Mouse (Mus musculus): ENCODE results near the gene Cacna1i. TPM values are rescaled to one million over a fixed set of nuclear protein-coding genes. Genes with fewer than 3 reads are reported as not detected.

The Cacna1i gene
- not detected in 2 replicates for polyA plus RNA-seq (2015; fragmentation: Nextera tagmentation; extraction: Ambion mirVana)

DNA sequence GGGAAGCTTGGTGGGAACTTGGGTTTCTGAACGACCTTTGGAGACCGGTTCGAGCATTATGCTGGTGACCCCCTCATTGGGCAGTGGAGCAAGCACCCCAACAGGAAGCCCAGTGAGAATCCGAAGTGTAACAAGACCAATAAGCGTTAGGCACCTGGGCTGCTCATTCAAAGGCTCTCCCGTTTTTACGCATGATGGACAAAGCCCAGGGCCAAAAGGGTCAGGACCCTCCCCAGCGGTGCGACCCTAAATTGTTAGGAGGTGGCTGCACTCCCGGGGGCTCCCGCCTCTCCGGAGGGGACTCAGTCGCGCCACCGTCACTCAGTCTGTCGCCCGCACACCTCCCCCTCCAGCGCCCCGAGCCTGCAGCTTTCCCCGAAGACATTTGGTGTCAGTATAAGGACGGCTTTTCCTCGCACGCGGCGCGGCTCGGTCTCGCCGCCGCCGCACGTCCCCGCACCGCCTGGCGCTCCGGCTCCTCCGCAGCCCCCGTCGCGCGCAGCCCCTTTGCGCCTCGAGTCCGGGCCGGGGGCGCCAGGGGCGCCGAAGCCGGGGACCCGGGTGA, at the start of gene Cacna1i:
TSS of gene Cacna1i (plus strand) at position 388 of the 565 bp plus-strand sequence.
- peak within 1 kb of the TSS; percentile 91 for H3K4me2 ChIP-seq (ENCODE audit: low read depth, low read length)
- H3K9me3 ChIP-seq (replicated peaks; ENCODE audit: control insufficient read depth, low read length), result no peaks in the 10 kb centered on the region
- peak within 1 kb of the TSS; percentile 35; the same call in 1 of the 2 replicates for H3K9ac ChIP-seq (ENCODE audit: low read length)
- H3K27ac ChIP-seq (ENCODE audit: low read length), result no peak within 1 kb of the TSS
- no peaks in the 10 kb centered on the region for H3K36me3 ChIP-seq (ENCODE audit: control insufficient read depth, insufficient read depth, low read length)
- peaks cover 51% of the 10 kb centered on the region for H3K27me3 ChIP-seq (ENCODE audit: control insufficient read depth, insufficient read depth, low read length)
- ATAC-seq (ENCODE audit: insufficient read depth, low FRiP score), result no peak
- peak within 1 kb of the TSS; percentile 49 for H3K4me3 ChIP-seq (replicated peaks; ENCODE audit: low read length)
- WGBS, result 1% methylated on average over 50 of the region's 50 CpGs
- peaks cover 4% of the 10 kb centered on the region for H3K4me1 ChIP-seq (ENCODE audit: control insufficient read depth, insufficient read depth, low read length)

- no peak overlapping the region for H3K27ac ChIP-seq (ENCODE audit: low read length)
- H3K36me3 ChIP-seq (ENCODE audit: control insufficient read depth, insufficient read depth, low read length), result peaks cover 31% of the 10 kb centered on the region
- H3K4me2 ChIP-seq (ENCODE audit: low read depth, low read length), result no peak overlapping the region
- 96% methylated on average over 12 of the region's 12 CpGs for WGBS
- no peaks in the 10 kb centered on the region for H3K9me3 ChIP-seq (replicated peaks; ENCODE audit: control insufficient read depth, low read length)
- no peaks in the 10 kb centered on the region for H3K27me3 ChIP-seq (ENCODE audit: control insufficient read depth, insufficient read depth, low read length)
- ATAC-seq (ENCODE audit: insufficient read depth, low FRiP score), result no peak
- H3K9ac ChIP-seq (ENCODE audit: low read length), result no peak overlapping the region
- H3K4me1 ChIP-seq (ENCODE audit: control insufficient read depth, insufficient read depth, low read length), result peaks cover 4% of the 10 kb centered on the region
- no peak overlapping the region for H3K4me3 ChIP-seq (replicated peaks; ENCODE audit: low read length)
Measured at GRCm38 (mm10) chr15:80248135-80248534, 38.9 kb upstream of the Cacna1i start.

- Histone ChIP-seq H3K27me3 (ENCODE audit: control insufficient read depth, insufficient read depth, low read length) (no peaks in the 10 kb centered on the region), H3K36me3 (ENCODE audit: control insufficient read depth, insufficient read depth, low read length) (peaks cover 31% of the 10 kb centered on the region), H3K27ac (ENCODE audit: low read length) (no peak overlapping the region), H3K4me3 (replicated peaks; ENCODE audit: low read length) (no peak overlapping the region), H3K9me3 (replicated peaks; ENCODE audit: control insufficient read depth, low read length) (no peaks in the 10 kb centered on the region), H3K9ac (ENCODE audit: low read length) (no peak overlapping the region), H3K4me2 (ENCODE audit: low read depth, low read length) (no peak overlapping the region), H3K4me1 (ENCODE audit: control insufficient read depth, insufficient read depth, low read length) (peaks cover 7% of the 10 kb centered on the region)
- no peak for ATAC-seq (ENCODE audit: insufficient read depth, low FRiP score)
- WGBS, result 98% methylated on average over 1 of the region's 1 CpGs
Measured at GRCm38 (mm10) chr15:80248596-80248995, 38.4 kb upstream of the Cacna1i start.

DNA sequence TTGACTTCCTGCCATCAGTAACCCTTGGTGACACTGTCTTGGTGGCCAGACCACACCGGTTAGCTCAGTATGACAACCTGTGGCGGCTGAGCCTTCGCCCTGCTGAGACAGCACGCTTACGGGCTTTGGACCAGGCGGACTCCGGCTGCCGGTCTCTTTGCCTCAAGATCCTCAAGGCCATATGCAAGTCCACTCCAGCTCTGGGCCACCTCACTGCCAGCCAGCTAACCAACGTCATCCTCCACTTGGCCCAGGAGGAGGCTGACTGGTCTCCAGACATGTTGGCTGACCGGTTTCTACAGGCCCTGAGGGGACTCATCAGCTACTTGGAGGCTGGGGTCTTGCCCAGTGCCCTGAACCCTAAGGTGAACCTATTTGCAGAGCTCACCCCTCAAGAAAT, 37.4 kb upstream of the Cacna1i start:
- Histone ChIP-seq H3K36me3 (ENCODE audit: control insufficient read depth, insufficient read depth, low read length) (peaks cover 31% of the 10 kb centered on the region), H3K4me3 (replicated peaks; ENCODE audit: low read length) (no peak overlapping the region), H3K9me3 (replicated peaks; ENCODE audit: control insufficient read depth, low read length) (no peaks in the 10 kb centered on the region), H3K9ac (ENCODE audit: low read length) (no peak overlapping the region), H3K27ac (ENCODE audit: low read length) (no peak overlapping the region), H3K4me1 (ENCODE audit: control insufficient read depth, insufficient read depth, low read length) (peaks cover 15% of the 10 kb centered on the region), H3K27me3 (ENCODE audit: control insufficient read depth, insufficient read depth, low read length) (no peaks in the 10 kb centered on the region), H3K4me2 (ENCODE audit: low read depth, low read length) (no peak overlapping the region)
- 93% methylated on average over 10 of the region's 10 CpGs for WGBS
- ATAC-seq (ENCODE audit: insufficient read depth, low FRiP score), result no peak

DNA sequence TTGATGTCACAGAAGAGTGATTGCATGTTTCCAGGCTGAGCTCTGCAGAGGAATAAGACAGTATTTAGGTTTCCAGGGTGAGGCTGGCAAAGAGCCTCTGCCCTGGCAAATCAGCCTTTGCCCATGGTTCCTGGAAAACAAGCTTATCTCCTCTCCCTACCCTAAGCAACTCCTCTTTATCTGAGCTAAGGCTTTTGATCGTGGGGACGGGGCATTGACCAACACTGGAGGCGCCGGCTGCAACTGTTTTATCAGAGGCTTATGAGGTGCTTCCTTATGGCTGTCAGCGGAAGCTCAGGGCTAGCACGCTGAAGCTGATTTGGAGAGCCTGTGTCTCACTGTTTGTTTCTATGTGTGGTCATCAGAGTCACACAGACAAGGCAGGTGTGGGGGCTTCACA, 36.5 kb upstream of the Cacna1i start:
- Histone ChIP-seq H3K36me3 (ENCODE audit: control insufficient read depth, insufficient read depth, low read length) (peaks cover 31% of the 10 kb centered on the region), H3K27me3 (ENCODE audit: control insufficient read depth, insufficient read depth, low read length) (no peaks in the 10 kb centered on the region), H3K4me3 (replicated peaks; ENCODE audit: low read length) (no peak overlapping the region), H3K27ac (ENCODE audit: low read length) (no peak overlapping the region), H3K9ac (ENCODE audit: low read length) (no peak overlapping the region), H3K4me1 (ENCODE audit: control insufficient read depth, insufficient read depth, low read length) (peaks cover 15% of the 10 kb centered on the region), H3K9me3 (replicated peaks; ENCODE audit: control insufficient read depth, low read length) (no peaks in the 10 kb centered on the region), H3K4me2 (ENCODE audit: low read depth, low read length) (no peak overlapping the region)
- 75% methylated on average over 6 of the region's 6 CpGs for WGBS
- no peak for ATAC-seq (ENCODE audit: insufficient read depth, low FRiP score)

DNA sequence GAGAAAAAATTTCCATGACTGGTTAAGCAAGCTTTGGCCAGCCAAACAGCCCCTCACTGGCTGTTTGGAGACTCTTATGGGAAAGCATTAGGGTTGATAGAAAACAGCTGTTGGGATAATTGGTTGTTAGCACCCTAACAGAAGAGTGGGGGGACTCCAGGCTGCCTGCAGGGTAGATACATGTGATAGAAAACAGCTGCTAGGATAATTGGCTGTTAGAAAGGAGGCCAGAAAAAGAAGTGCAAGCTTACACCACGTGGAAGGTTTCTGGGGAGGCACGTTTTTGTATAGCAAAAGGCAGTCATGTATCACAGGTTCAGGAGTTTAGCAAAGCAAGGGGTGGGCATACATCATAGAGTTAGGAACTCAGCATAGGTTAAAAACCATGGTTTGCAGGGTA, 33.5 kb upstream of the Cacna1i start:
- no peak for ATAC-seq (ENCODE audit: insufficient read depth, low FRiP score)
- peak overlapping the region; percentile 99 for H3K27ac ChIP-seq (ENCODE audit: low read length)
- peak overlapping the region; percentile 80 for H3K9ac ChIP-seq (ENCODE audit: low read length)
- H3K36me3 ChIP-seq (ENCODE audit: control insufficient read depth, insufficient read depth, low read length), result peaks cover 40% of the 10 kb centered on the region
- H3K27me3 ChIP-seq (ENCODE audit: control insufficient read depth, insufficient read depth, low read length), result no peaks in the 10 kb centered on the region
- no peaks in the 10 kb centered on the region for H3K9me3 ChIP-seq (replicated peaks; ENCODE audit: control insufficient read depth, low read length)
- peaks cover 38% of the 10 kb centered on the region for H3K4me1 ChIP-seq (ENCODE audit: control insufficient read depth, insufficient read depth, low read length)
- peak overlapping the region; percentile 94; the same call in 1 of the 2 replicates for H3K4me2 ChIP-seq (ENCODE audit: low read depth, low read length)
- WGBS, result 15% methylated on average over 2 of the region's 2 CpGs
- H3K4me3 ChIP-seq (replicated peaks; ENCODE audit: low read length), result no peak overlapping the region

GRCm38 (mm10) chr15:80254207-80254606, 32.8 kb upstream of the Cacna1i start:
- peak overlapping the region; percentile 100 for H3K4me3 ChIP-seq (replicated peaks; ENCODE audit: low read length)
- H3K9me3 ChIP-seq (replicated peaks; ENCODE audit: control insufficient read depth, low read length), result no peaks in the 10 kb centered on the region
- 28% methylated on average over 6 of the region's 6 CpGs for WGBS
- H3K36me3 ChIP-seq (ENCODE audit: control insufficient read depth, insufficient read depth, low read length), result peaks cover 33% of the 10 kb centered on the region
- peak overlapping the region; percentile 80 for H3K9ac ChIP-seq (ENCODE audit: low read length)
- H3K27ac ChIP-seq (ENCODE audit: low read length), result peak overlapping the region; percentile 99
- no peaks in the 10 kb centered on the region for H3K27me3 ChIP-seq (ENCODE audit: control insufficient read depth, insufficient read depth, low read length)
- H3K4me1 ChIP-seq (ENCODE audit: control insufficient read depth, insufficient read depth, low read length), result peaks cover 38% of the 10 kb centered on the region
- ATAC-seq (ENCODE audit: insufficient read depth, low FRiP score), result no peak
- peak overlapping the region; percentile 94 for H3K4me2 ChIP-seq (ENCODE audit: low read depth, low read length)

- H3K4me2 ChIP-seq (ENCODE audit: low read depth, low read length), result peak within 1 kb of the TSS; percentile 94
- H3K9ac ChIP-seq (ENCODE audit: low read length), result peak within 1 kb of the TSS; percentile 100
- H3K27ac ChIP-seq (ENCODE audit: low read length), result peak within 1 kb of the TSS; percentile 99
- ATAC-seq (ENCODE audit: insufficient read depth, low FRiP score), result peak; percentile 93
- under 1% methylated on average over 62 of the region's 62 CpGs for WGBS
- H3K9me3 ChIP-seq (replicated peaks; ENCODE audit: control insufficient read depth, low read length), result no peaks in the 10 kb centered on the region
- H3K36me3 ChIP-seq (ENCODE audit: control insufficient read depth, insufficient read depth, low read length), result peaks cover 29% of the 10 kb centered on the region
- peak within 1 kb of the TSS; percentile 100 for H3K4me3 ChIP-seq (replicated peaks; ENCODE audit: low read length)
- peaks cover 41% of the 10 kb centered on the region for H3K4me1 ChIP-seq (ENCODE audit: control insufficient read depth, insufficient read depth, low read length)
- no peaks in the 10 kb centered on the region for H3K27me3 ChIP-seq (ENCODE audit: control insufficient read depth, insufficient read depth, low read length)
Measured at GRCm38 (mm10) chr15:80254847-80255645, 32.0 kb upstream of the Cacna1i start, which contains the start of gene Atf4. Atf4 (plus strand) TSS chr15:80255184.

DNA sequence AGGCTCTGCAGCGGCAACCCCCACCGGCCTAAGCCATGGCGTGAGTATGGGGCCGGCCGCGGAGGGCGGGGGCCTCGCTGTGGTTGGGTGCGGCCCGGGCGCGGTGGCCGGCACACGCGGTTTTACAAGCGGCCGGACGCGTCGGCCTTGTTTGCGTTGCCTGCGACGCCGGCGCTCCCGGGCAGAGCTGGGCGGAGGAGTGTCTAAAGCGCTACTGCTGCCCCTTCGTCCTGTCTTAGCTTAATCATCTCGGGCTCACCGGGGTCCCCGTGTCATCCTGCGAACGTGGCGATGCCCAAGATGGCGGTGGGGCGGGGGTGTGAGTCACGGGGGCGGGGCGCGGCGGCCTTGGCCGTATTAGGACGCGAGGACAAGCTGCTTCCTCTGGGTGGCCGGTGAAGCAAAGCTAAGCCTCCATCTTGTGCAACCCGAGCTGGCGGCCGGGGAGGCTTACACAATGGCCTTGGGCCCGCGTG, 31.4 kb upstream of the Cacna1i start:
- Histone ChIP-seq H3K4me3 (replicated peaks; ENCODE audit: low read length) (peak overlapping the region; percentile 100), H3K27ac (ENCODE audit: low read length) (peak overlapping the region; percentile 99), H3K9ac (ENCODE audit: low read length) (peak overlapping the region; percentile 100), H3K4me2 (ENCODE audit: low read depth, low read length) (peak overlapping the region; percentile 94), H3K4me1 (ENCODE audit: control insufficient read depth, insufficient read depth, low read length) (peaks cover 40% of the 10 kb centered on the region), H3K9me3 (replicated peaks; ENCODE audit: control insufficient read depth, low read length) (no peaks in the 10 kb centered on the region), H3K27me3 (ENCODE audit: control insufficient read depth, insufficient read depth, low read length) (no peaks in the 10 kb centered on the region), H3K36me3 (ENCODE audit: control insufficient read depth, insufficient read depth, low read length) (peaks cover 26% of the 10 kb centered on the region)
- ATAC-seq (ENCODE audit: insufficient read depth, low FRiP score), result peak; percentile 26
- under 1% methylated on average over 51 of the region's 51 CpGs for WGBS

Measured in stomach, embryonic 16.5 days (tissue).